In genomic region chr12:89395121-89395792, GRCm38 (mm10) we compare ENCODE assay signal across 10 mouse cellular contexts.
DNase-seq lines count a peak whose midpoint lies in the region; ATAC-seq and TF ChIP-seq lines count a peak whose summit lies in the region.
"Had no signal": no experiment of that assay in that cellular context is flagged by ENCODE, and none has a peak within 500 bp of the region (broad histone marks: within the 10 kb centered on the region; RNA-seq: fewer than 3 reads in every experiment).

No protein-coding gene starts in this region.

- H3K9me3 ChIP-seq in liver, postnatal 0 days (ENCODE audit: low read length): no peaks in the 10 kb centered on the region
- H3K9me3 ChIP-seq in liver, embryonic 12.5 days (replicated peaks): no peaks in the 10 kb centered on the region
- H3K9me3 ChIP-seq: heart, embryonic 15.5 days had no signal

- TF ChIP-seq EP300 in liver, postnatal 0 days (IDR thresholded peaks at IDR 0.05; ENCODE audit: low read depth): no peak

- no peaks in the 10 kb centered on the region for H3K27me3 ChIP-seq in liver, postnatal 0 days (ENCODE audit: insufficient read depth, low read length)
- no peaks in the 10 kb centered on the region for H3K27me3 ChIP-seq in liver, embryonic 12.5 days (replicated peaks)
- H3K27me3 ChIP-seq: heart, embryonic 15.5 days had no signal

- H3K4me3 ChIP-seq in liver, postnatal 0 days (ENCODE audit: low read depth, low read length): no peak overlapping the region
- H3K4me3 ChIP-seq in liver, embryonic 12.5 days: no peak overlapping the region
- H3K4me3 ChIP-seq: heart, embryonic 15.5 days had no signal

- H3K27ac ChIP-seq in liver, postnatal 0 days (ENCODE audit: low read depth): no peak overlapping the region
- H3K27ac ChIP-seq in liver, embryonic 12.5 days: no peak overlapping the region
- H3K27ac ChIP-seq: heart, embryonic 15.5 days; liver, embryonic 14.5 days had no signal

- WGBS in liver, postnatal 0 days (ENCODE audit: insufficient replicate concordance): 50% methylated on average over 3 of the region's 3 CpGs
- WGBS in liver, embryonic 12.5 days (ENCODE audit: insufficient replicate concordance): 42% methylated on average over 3 of the region's 3 CpGs

- no peaks in the 10 kb centered on the region for H3K4me1 ChIP-seq in liver, postnatal 0 days (ENCODE audit: insufficient read depth)
- H3K4me1 ChIP-seq in liver, embryonic 12.5 days: no peaks in the 10 kb centered on the region
- H3K4me1 ChIP-seq: heart, embryonic 15.5 days had no signal

- peak; percentile 5 for DNase-seq in adrenal gland, postnatal 14 days
- DNase-seq in adrenal gland, adult 18-20 months (ENCODE audit: low spot score in 2 of 2): no peak
- no peak for DNase-seq in liver, postnatal 0 days
- DNase-seq in left cerebral cortex, adult 18-20 months (ENCODE audit: low spot score in 2 of 2): peak; percentile 31 to 43
- DNase-seq in right cerebral cortex, postnatal 10 days (ENCODE audit: low spot score in 2 of 2): peak; percentile 51 to 62
- DNase-seq in gastrocnemius, adult 18-20 months (ENCODE audit: low spot score): no peak

- H3K4me2 ChIP-seq in liver, postnatal 0 days (ENCODE audit: low read depth, low read length): no peak overlapping the region
- no peak overlapping the region for H3K4me2 ChIP-seq in liver, embryonic 12.5 days
- H3K4me2 ChIP-seq: heart, embryonic 15.5 days had no signal

- H3K36me3 ChIP-seq in liver, postnatal 0 days (replicated peaks; ENCODE audit: insufficient read depth, low read length): no peaks in the 10 kb centered on the region
- no peaks in the 10 kb centered on the region for H3K36me3 ChIP-seq in liver, embryonic 12.5 days
- H3K36me3 ChIP-seq: heart, embryonic 15.5 days had no signal

- no peak for ATAC-seq in liver, postnatal 0 days
- ATAC-seq in liver, embryonic 12.5 days: no peak
- no peak; the same call in 1 of the 2 replicates for ATAC-seq in granulocyte monocyte progenitor cell, adult 5-6 weeks (replicated peaks; ENCODE audit: poor library complexity, severe bottlenecking)

- peak; percentile 55 for TF ChIP-seq CTCF in liver, postnatal 0 days (IDR thresholded peaks at IDR 0.05; ENCODE audit: low read depth)

- H3K9ac ChIP-seq in liver, postnatal 0 days (replicated peaks): no peak overlapping the region
- no peak overlapping the region for H3K9ac ChIP-seq in liver, embryonic 12.5 days
- H3K9ac ChIP-seq: heart, embryonic 15.5 days; liver, embryonic 14.5 days had no signal

Comparison
In these comparisons a context has a peak if more than half of its experiments do, and no peak if none do; other contexts are left out.
1. DNase-seq: peak in adrenal gland, postnatal 14 days (single experiment), left cerebral cortex, adult 18-20 months (2 of 2) and right cerebral cortex, postnatal 10 days (2 of 2); none in adrenal gland, adult 18-20 months (0 of 2), liver, postnatal 0 days (single experiment) and gastrocnemius, adult 18-20 months (single experiment).